Mouse (Mus musculus) megakaryocyte progenitor cell, adult 5-6 weeks (primary cell): Measurements from ENCODE around the gene Fen1. TPM values are rescaled to one million over a fixed set of nuclear protein-coding genes. Genes with fewer than 3 reads are reported as not detected.

ENCODE experiments used
- ATAC-seq: replicated peaks from 2 replicates; pipeline ENCODE4 v1.8.0; 2016; ENCODE audit warnings: mild to moderate bottlenecking, moderate TSS enrichment, inconsistent platforms; ENCODE audit not compliant: poor library complexity
- total RNA-seq, 2 experiments: library from RNA; stranded (forward) in 1 of 2; stranded (reverse) in 1 of 2; fragments of 157-497, 149-512 nt in 1 of 2; fragments of 200-1000 nt in 1 of 2; gene quantifications; 2 replicates each; pipeline versions ENCODE4 v1.2.3 to v1.2.4; 2015 to 2017

The Fen1 gene
- total RNA-seq, 2 experiments from 2014 or later: 61.1 to 125 TPM

DNA sequence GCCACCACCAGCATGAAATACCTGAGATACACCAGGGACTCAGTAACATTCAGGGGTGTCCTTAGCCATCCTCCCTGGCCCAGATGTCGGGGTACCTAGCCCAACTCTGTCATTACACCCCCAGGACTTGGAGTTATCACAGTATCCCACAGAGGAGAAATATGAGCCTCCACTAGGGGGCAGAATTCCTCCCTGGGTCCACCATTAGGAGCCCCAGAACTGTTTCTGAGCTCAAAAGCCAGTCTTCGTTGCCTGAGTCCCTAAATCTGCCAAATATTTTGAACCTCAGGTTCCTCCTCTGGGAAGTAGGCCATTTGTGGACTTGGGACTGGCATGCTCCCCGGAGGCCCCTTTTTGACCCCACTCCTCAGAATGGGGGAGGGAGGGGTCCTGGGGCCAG is 15.1 kb upstream of the Fen1 start:
- ATAC-seq: peak; percentile 53

DNA sequence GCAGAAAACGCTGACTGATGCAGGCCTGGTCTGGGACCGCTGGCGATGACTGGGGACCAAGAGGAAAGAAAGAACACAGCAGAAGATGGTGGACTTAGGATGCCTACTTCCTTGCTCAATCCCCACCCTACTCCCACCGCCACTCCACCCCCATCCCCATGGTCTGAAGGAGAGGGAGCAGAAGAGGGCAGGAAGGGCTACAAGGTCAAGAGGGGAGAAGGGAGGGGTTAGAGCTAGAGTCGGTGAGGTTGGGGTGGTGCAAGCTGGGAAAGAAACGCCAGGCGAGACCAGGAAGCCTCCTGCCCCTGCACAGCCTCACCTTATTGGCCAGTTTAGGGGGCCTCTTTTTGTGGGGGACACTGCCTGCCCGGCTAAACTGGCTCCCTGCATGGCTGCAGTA is 12.1 kb upstream of the Fen1 start:
- ATAC-seq: no peak

DNA sequence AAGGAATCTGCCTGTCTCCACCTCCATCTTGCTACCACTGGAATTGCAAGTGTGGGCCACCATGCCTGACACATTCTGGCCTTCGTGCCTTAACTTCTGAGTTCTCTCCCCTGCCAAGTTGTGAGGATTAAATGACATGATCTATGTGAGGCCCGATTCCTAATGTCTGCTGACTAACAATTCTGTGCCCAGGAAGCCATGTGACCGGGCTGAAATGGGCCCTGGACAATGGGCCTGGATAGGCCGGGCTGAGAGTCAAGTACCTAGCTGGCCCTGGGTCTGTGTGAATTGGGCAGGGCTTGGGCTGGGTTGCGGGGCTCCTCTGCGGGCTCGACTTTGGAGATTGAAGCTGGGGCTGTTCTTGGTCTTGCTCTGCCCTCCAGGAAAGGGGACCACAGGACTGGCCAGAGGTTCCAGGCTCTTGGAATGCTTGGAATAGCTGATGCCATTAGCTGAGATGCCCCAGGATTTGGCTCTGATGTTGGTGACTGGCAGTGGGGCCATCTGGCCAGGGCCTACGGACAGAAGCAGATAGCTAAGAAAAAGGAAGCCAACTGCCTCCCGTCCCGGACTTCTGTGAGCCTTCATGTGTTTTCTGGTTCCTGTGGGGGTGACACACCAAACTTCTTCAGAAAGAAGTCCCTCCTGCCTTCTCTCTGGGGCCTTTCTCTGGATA is 10.0 kb upstream of the Fen1 start:
- no peak for ATAC-seq

DNA sequence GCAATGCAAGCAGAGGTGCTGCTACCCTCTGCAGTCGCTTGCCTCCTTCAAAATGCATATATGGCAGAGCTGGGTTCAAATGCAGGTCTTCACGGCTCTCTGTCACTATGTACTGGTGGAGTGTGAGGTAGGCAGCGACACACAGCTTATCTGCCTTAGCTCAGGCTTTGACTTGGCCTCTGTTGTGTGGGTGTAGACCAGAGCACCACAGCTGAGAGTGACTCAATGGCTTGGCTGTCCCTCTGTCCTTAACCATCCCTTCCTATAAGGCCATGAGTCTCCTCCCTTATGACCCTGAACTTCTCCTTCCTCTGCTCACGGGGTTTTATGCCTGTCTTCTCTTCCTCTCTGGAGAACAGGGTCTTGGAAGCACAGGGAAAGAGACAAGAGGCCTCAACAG is 6.9 kb upstream of the Fen1 start:
- ATAC-seq: peak; percentile 62

DNA sequence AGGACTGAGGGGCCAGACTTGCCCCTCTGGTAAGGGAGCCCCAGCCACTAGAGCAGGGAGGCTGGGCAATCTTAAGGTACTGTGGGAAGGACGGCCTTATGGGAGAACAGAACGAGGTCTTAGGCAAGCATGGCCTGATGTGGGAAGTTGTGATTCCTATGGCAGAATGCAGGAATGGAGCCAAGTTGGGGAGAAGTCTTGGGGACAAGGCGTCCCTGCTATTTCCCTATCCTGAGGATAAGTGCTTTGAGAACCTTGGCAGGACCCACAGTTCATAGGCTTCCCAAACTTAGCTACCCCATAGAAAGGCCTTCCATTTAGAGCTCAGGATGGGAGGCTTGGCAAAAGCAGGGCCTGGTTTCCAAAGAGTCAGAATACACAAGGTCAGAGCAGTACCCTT is 4.9 kb upstream of the Fen1 start:
- ATAC-seq: no peak

DNA sequence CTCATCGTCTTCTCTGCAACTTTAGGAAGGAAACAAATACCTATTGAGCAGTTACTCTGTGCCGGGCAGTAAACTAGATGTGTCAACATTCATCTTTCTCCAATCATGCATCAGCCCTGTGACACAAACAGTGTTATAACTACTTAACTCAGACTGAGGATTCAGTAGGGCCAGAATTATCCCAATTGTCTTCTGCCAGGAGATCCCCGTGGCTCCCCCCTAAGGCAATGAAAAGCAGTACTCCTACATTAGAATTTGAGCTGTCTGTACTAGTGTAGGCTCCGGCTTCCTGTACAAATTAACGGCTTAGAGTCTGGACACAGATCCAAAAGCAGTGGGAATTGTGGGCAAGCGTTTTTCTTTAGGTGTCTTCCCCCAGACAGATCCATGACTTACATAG is 1.1 kb upstream of the Fen1 start:
- ATAC-seq: no peak

DNA sequence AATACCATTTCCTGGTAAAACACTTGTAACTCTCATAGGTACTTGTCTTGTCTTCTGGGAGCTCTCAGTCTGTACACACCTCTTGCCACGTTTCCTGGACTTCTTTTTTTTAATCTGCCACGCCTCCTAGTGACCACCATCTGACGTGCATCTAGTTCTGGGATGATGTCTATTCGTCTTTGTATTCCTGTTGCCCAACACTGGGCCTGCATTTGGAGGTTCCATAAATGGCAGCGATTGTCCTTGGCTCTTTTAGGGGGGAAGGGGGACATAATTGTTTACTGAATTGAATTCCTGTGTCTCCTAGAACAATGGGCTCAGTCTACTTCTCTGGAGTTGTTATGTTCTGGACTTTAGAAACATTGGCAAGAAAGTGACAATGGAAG is 640 bp upstream of the Fen1 start:
- peak; percentile 72 for ATAC-seq

DNA sequence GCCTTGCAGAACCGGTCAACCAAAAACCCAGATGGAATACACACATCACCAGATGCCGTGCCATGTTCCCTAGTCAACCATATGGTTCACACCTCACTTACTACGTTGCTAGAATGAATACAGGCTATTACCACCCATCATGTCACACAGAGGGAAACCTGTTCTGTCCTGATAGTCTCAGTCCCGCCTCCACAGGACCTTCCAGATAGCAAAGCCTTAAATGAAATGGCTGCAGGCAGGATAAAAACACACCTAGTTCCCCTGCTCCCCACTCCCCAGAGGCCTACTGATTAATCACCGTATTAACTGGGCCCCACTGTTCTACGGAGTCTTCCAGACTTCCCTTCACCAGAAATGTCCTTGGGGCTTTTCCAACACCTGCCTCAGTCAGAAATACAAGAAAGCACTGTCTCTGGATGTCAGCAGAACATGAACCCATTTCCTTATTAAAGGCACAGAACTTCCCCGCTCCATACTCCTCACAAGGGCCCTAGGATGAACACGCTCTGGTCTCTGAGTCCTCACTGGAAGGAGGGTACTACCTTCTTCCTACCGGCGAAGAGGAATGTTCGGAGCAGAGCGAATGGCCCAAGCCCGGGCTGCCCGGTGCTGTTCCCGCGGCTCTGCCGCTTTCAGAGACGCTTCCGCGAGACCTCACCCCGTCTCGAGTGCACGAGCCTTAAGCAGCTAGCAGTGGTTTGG is 672 bp downstream of the Fen1 start:
- ATAC-seq: peak; percentile 57

DNA sequence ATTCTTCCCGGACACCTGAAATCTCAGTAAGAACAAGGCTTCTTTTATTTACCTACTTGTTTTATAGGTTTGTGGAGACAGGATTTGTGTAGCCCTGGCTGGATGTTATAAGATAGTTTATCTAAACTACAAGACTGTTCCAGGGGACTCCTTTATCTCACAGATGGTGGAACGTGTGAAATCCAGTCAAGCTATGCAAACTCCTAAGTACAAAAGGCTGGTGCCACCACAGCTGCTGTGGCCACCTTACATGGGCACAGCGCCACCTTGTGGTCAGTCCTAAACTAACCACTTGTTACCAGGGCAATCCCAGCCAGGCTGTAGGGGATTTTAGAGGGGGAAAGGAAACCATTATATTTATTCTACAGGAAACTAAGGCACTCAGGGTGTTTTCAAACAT is 5.2 kb downstream of the Fen1 start:
- ATAC-seq: peak; percentile 74

DNA sequence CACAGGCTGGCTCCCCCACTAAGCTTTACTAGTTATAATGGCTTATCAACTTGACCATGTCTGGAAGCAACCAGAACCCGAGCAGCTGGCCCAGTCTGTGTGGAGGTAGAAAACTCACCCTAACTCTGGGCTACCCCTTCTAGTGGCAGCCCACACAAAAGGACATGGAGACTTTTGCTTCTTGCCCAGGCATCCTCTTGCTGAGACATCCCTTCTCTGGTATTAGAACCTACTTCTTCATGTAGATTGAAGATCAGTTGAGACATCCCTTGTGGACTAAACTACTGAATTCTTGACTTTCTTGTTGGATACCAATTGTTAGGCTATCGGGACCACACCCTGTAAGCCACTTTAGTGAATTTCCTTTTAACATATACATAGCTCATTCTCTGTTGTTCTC is 5.7 kb downstream of the Fen1 start:
- no peak for ATAC-seq

DNA sequence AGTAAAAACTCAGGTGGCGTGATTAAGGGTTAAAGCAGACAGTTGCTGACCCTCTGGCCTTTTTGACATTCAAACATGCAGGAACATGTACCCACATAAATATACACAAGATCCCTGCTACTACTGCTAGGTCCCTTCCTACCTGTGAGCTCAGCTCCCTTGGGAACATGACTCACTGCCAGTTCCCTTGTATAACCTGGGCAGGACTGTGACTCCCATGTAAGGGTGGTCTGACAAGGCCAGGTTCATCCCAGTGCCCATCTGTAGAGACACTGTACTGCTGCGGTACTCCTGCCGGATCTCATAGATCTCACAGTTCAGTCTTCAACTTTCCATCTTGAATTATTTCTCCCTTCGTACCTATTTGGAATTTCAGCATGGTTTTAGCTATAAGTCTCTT is 6.8 kb downstream of the Fen1 start:
- ATAC-seq: no peak

DNA sequence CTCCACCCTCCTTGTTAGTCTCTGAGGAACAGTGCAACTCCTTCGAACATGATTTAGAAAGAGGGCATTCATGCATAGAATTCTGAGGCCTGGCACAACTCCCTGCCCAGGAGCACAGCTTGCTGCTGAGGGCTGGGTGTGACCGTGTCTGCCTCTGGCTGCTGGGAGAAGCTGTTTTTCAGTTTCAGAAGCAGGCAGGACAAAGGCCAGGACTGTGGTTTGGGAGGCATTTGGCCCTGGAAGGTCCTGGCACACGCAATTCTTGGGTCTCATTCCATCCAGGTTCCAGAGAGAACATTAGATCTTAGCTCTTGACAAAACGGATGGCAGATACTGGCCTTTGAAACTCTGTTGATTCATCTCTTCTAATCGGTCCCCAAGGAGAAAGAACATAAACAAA is 8.7 kb downstream of the Fen1 start:
- ATAC-seq: no peak

DNA sequence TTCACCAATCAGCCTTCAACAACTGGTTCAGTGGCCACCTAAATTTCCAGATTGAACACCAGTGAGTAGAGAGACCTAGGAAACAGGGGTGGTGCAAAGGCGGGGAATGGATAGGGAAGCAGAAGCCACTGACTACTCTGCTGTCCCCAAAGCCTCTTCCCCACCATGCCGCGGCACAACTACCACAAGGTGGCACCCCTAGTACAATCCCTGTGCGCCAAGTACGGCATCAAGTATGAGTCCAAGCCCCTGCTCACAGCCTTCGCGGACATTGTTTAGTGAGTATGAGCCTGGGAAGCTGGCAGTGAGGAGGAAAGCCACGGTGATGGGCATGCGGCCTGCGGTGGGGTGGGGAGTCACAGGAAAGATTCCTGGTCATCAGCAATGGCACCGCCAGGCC is 9.6 kb downstream of the Fen1 start:
- ATAC-seq: no peak

DNA sequence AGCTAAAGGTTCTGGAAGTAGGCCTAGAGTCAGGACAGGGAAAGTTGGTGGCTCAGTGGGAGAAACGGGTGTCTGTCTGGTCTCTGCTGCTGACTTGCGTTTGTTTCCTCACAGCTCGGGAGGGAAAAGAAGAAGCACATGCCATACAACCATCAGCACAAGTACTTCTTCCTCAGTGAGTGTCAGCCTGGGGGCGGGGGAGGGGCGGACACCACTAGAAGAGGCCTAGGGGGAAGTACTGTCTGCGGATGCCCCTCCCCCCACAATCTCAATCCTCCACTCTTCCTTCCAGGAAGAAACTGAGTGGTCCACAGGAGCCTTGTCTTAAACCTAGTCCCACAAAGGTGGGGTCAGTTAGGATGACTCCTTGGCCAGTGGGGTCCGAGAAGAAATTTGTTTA is 12.6 kb downstream of the Fen1 start:
- peak; percentile 80 for ATAC-seq

DNA sequence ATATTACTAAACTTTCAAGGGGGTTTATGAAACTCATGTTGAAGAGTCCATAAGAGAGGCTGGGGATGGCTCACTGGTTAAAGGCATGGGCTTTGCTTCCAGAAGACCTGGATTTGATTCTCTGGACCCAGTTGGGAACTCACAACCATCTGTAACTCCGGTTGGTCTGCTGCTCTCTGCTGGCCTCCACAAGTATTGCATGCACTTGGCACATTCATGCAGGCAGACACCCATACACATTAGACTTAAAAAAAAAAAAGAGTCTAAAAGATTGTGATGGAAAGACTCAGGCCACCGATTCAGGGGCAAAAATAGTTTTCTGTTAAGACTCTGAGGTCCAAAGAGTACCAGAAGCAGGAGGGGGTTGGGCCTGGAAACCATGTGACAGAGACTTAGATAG is 13.2 kb downstream of the Fen1 start:
- ATAC-seq: peak; percentile 82

DNA sequence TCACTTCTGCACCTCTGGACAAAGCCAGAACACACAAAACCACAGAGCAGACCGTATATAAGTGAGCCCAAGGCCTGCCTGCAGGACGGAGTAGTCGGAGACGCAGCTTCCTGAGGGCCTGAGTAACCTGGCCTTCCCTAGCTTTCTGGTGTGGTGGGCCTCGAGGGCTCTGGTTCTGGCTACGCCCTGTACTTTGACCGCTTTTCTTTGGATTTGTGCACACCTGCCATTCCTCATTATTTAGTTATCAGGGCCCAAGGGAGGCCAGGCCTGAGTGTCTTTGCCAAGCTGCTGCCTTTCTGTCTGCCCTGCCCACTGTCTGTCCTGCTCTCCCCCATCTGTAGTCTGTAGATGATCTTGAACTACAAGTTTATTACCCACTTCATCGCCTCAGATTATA is 14.0 kb downstream of the Fen1 start:
- ATAC-seq: no peak

DNA sequence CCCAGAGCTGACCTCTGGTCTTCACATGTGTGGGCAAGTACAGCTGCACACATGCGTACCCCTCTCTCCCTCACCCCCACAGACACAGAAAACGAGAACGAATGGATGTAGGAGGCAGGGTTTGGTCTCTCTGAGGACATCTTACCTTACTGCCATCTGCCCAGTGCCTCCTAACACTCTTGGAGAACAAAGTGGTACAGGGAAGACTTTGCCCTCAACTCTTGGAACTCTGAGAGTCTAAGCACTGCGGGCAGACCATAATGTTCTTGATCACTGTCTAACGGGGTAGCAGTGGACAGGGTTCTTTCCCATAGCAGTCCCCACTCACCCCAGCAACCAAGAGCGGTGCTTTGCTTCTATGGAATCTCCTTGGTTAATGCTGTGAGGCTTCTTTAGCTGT is 14.9 kb downstream of the Fen1 start:
- ATAC-seq: no peak

DNA sequence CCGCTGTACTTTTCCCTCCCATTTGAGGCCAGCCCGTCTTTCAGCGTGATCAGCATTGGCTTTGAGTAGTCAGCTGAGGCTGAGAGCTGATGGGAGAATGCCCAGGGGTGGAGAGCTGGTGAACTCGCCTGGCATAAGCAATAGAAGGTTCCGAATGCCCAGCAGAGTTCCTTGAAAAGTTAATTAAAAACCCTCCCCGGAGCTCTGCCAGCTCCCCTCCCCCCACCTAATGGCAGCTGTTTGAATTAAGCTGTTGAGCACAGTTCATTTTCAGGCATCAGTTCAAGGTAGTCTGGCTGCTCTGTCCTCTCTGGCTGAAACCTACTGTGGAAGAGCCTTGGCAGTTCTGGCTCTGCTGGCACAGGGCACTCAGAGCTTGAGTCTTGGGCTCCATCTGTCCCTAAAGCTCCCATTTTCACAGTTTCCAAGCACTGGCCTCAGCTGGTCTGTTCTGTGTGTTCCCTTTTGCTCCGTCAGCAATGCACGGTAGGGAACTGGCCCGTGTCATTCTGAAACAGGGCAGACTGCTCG is 15.6 kb downstream of the Fen1 start:
- ATAC-seq: no peak

DNA sequence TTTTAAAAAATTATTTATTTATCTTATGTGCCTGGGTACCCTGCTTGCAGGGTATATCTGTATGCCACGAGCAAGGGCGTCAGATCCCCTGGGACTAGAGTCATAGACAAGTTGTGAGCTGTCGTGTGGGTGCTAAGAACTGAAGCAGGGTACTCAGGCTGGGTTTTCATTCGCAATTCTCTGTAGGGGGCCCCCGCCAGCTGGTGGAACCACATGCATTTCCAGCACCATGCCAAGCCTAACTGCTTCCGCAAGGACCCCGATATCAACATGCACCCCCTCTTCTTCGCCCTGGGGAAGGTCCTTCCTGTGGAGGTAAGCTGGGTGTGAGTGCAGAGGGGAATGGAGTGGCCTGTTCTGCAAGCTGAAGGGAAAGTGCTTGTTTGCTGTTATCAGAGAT is 17.4 kb downstream of the Fen1 start:
- ATAC-seq: no peak

DNA sequence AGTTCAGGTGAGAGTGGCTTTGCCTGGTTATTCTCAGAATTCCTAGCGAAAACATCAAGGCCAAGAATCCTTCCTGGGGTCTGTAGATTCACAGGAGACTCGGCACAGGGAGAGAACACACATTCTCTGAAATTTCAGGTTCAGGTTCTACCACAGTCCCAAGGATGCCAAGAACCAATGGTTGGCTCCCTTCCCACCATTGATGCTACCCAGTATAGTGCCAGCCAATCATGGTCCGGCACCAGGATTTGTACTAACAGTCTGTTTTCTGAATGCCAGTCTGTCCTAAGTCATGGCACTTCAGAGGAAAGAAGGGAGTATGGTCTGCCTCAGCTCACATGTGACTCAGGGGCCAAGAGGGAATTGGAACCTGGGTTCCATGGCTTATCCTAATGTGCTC is 18.1 kb downstream of the Fen1 start:
- no peak for ATAC-seq

DNA sequence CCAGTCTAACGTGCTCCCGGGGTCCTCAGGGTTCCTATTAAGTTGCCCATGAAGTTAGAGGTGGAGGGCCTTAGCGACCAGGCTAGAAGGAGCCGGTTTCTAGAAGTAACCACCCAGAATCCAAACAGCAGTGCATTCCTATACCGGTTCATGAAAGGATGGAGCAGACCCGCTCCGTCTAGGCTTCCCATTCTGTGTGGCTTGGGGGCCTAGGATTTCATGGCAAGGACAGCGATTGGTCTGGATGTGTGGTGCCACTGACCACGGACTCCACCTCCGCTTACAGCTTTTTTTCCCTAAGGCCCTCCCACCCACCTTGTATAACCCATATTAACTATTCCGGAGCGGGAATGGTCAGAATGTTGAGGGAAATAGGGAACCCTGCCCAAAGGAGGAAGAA is 19.9 kb downstream of the Fen1 start:
- no peak for ATAC-seq

DNA sequence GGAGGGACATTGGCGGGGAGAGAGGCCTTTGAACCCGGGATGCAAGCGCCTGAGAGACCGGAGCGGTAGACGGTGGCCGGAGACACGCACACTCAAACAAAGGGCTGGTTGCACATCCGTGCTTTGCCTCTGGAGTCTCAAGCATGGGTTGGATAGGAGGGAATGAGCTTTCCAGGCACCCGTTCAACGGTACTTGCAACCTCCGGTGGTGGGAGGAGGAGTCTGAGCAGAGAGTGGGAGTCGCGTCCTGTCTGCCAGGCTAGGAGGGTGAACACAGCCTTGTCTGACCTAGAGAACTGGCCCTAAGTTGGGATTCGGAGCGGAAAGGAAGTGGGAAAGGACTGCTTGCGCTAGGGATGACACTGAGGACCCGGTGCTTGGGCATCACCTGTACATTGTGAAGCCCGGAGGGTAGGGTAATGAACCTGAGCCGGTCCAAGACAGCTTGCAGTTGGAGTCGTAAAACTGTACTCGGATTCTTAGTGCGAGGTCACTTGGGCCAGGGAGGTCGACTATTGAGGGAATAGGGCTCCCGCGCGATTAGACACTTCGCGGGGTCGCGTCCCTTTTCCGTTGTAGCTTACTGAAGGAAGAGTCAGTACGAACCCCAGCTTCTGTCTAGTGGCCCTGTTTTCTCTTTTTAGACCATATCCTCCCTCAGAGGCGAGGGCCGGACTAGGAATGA is 20.5 kb downstream of the Fen1 start:
- peak; percentile 49 for ATAC-seq
